Mouse (Mus musculus): Measurements from ENCODE around the gene Sf3a1. TPM values are rescaled to one million over a fixed set of nuclear protein-coding genes. Genes with fewer than 3 reads are reported as not detected.

Gene Sf3a1
- total and polyA plus RNA-seq, 3 experiments = 32.1 to 101 (median 77.0) TPM

GRCm38 (mm10) chr11:4205097-4205655 lies 45.0 kb downstream of the Sf3a1 start (continued):
- TF ChIP-seq USF2 (IDR thresholded peaks at IDR 0.05; ENCODE audit: borderline replicate concordance in 1 of 2, insufficient read depth in 1 of 2, low read depth in 1 of 2, low read length in 2 of 2) = no peak
- no peak for TF ChIP-seq RAD21 (IDR thresholded peaks at IDR 0.05; ENCODE audit: low read depth, low read length)
- TF ChIP-seq GATA1 (IDR thresholded peaks at IDR 0.05; ENCODE audit: low read depth, low read length) = no peak
- TF ChIP-seq POLR2AphosphoS5 (IDR thresholded peaks at IDR 0.05; ENCODE audit: borderline replicate concordance, low read depth, low read length) = no peak

DNA sequence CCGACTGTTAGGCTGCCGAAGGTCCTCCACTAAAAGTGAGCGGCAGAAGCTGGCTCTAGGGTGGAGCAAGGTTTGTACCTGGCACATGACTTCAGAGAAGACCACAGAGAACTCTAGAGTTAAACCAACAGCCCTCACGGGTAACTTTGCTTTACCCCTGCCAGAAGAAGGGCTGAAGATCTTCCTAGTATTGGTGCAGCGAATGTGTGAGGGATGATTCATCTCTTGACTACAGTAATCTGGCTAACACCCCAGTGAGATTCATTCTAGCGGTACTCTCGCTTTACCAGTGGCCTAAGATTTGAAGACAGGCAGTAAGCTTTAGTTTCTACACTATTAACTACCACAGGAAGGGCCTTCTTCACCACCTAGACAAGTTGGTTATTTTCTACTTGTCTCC lies 45.8 kb downstream of the Sf3a1 start:
- Histone ChIP-seq H3K27me3 (ENCODE audit: control insufficient read depth in 1 of 2, insufficient read depth in 2 of 2, low read length in 2 of 2) (no peaks in the 10 kb centered on the region), H3K36me3 (ENCODE audit: control insufficient read depth in 1 of 2, insufficient read depth in 2 of 2, low read length in 2 of 2) (peaks cover 2 to 31% of the 10 kb centered on the region in 2 experiments)
- no peak for TF ChIP-seq CTCF (IDR thresholded peaks at IDR 0.05 in 2 of 3, conservative IDR thresholded peaks at IDR 0.05 in 1 of 3; ENCODE audit: control insufficient read depth in 1 of 3, insufficient read depth in 1 of 3, low read depth in 2 of 3, low read length in 3 of 3, poor library complexity in 1 of 3, severe bottlenecking in 1 of 3)

GRCm38 (mm10) chr11:4206563-4206962 lies 46.4 kb downstream of the Sf3a1 start:
- H3K27me3 ChIP-seq (ENCODE audit: control insufficient read depth in 1 of 2, insufficient read depth in 2 of 2, low read length in 2 of 2) = no peaks in the 10 kb centered on the region
- H3K9me3 ChIP-seq (replicated peaks; ENCODE audit: insufficient read depth, low read length) = no peaks in the 10 kb centered on the region
- DNase-seq (ENCODE audit: low read depth, low spot score) = peak; percentile 94
- no peak overlapping the region for H3K4me3 ChIP-seq (ENCODE audit: control insufficient read depth in 1 of 2, insufficient read depth in 1 of 2, low read depth in 2 of 2, low read length in 2 of 2)
- peaks cover 2 to 31% of the 10 kb centered on the region in 2 experiments for H3K36me3 ChIP-seq (ENCODE audit: control insufficient read depth in 1 of 2, insufficient read depth in 2 of 2, low read length in 2 of 2)
- no peaks in the 10 kb centered on the region for H3K79me2 ChIP-seq (ENCODE audit: control insufficient read depth, insufficient read depth, low read length, poor library complexity)
- H3K27ac ChIP-seq (ENCODE audit: control insufficient read depth, low read depth, low read length) = peak overlapping the region; percentile 57
- 0 out of 2 replicates have a peak overlapping the region, but pooled peaks have one; percentile 14 for H3K9ac ChIP-seq (ENCODE audit: control insufficient read depth, low read depth, low read length, poor library complexity, severe bottlenecking)
- peaks cover 22 to 30% of the 10 kb centered on the region in 2 experiments for H3K4me1 ChIP-seq (ENCODE audit: control insufficient read depth in 1 of 2, insufficient read depth in 2 of 2, low read length in 2 of 2)
- TF ChIP-seq MXI1 (IDR thresholded peaks at IDR 0.05; ENCODE audit: low read depth, low read length) = no peak
- TF ChIP-seq KAT2A (conservative IDR thresholded peaks at IDR 0.05; ENCODE audit: low read depth, low read length) = no peak
- TF ChIP-seq MAZ (IDR thresholded peaks at IDR 0.05; ENCODE audit: low read depth, low read length) = no peak
- TF ChIP-seq BHLHE40 (IDR thresholded peaks at IDR 0.05; ENCODE audit: borderline replicate concordance, low read depth, low read length) = peak; percentile 65; the same call in 1 of the 2 replicates
- TF ChIP-seq USF1 (IDR thresholded peaks at IDR 0.05; ENCODE audit: low read depth, low read length) = no peak
- peak; percentile 60; the same call in 1 of the 2 replicates for TF ChIP-seq SIN3A (IDR thresholded peaks at IDR 0.05; ENCODE audit: low read length)
- peak; percentile 74 to 87 for TF ChIP-seq EP300 (IDR thresholded peaks at IDR 0.05; ENCODE audit: low read depth in 1 of 2, low read length in 2 of 2)
- peak; percentile 70 for TF ChIP-seq ETS1 (IDR thresholded peaks at IDR 0.05; ENCODE audit: low read depth, low read length)
- no peak for TF ChIP-seq GABPA (IDR thresholded peaks at IDR 0.05; ENCODE audit: low read depth, low read length)
- TF ChIP-seq POLR2AphosphoS2 (IDR thresholded peaks at IDR 0.05; ENCODE audit: low read length) = no peak
- peak; percentile 85 for TF ChIP-seq MAX (IDR thresholded peaks at IDR 0.05; ENCODE audit: low read length)
- TF ChIP-seq POLR2A (IDR thresholded peaks at IDR 0.05; ENCODE audit: control insufficient read depth in 1 of 2, insufficient read depth in 1 of 2, low read depth in 1 of 2, low read length in 2 of 2, poor library complexity in 1 of 2) = peak in 1 of 2 experiments; percentile 47; a peak in 2 of 4 replicates
- no peak for TF ChIP-seq E2F4 (IDR thresholded peaks at IDR 0.05; ENCODE audit: borderline replicate concordance, low read depth, low read length)
- TF ChIP-seq ELF1 (IDR thresholded peaks at IDR 0.05; ENCODE audit: low read depth, low read length) = peak; percentile 78
- no peak for TF ChIP-seq MAFK (IDR thresholded peaks at IDR 0.05; ENCODE audit: borderline replicate concordance, low read depth, low read length)
- no peak for TF ChIP-seq RAD21 (IDR thresholded peaks at IDR 0.05; ENCODE audit: low read depth, low read length)
- no peak for TF ChIP-seq ZNF384 (IDR thresholded peaks at IDR 0.05; ENCODE audit: low read depth, low read length)
- TF ChIP-seq TAL1 (IDR thresholded peaks at IDR 0.05; ENCODE audit: low read length) = peak; percentile 49
- no peak for TF ChIP-seq UBTF (IDR thresholded peaks at IDR 0.05; ENCODE audit: borderline replicate concordance, insufficient read depth, low read depth, low read length)
- TF ChIP-seq NRF1 (IDR thresholded peaks at IDR 0.05; ENCODE audit: insufficient read depth, low read depth, low read length, poor library complexity, severe bottlenecking) = no peak
- no peak for TF ChIP-seq MEF2A (IDR thresholded peaks at IDR 0.05; ENCODE audit: extremely low read depth, insufficient replicate concordance, low read depth, low read length, poor library complexity, severe bottlenecking)
- peak in 2 of 3 experiments; percentile 3 to 8; a peak in 1 of 6 replicates for TF ChIP-seq CTCF (IDR thresholded peaks at IDR 0.05 in 2 of 3, conservative IDR thresholded peaks at IDR 0.05 in 1 of 3; ENCODE audit: control insufficient read depth in 1 of 3, insufficient read depth in 1 of 3, low read depth in 2 of 3, low read length in 3 of 3, poor library complexity in 1 of 3, severe bottlenecking in 1 of 3)
- no peak for TF ChIP-seq ZC3H11A (IDR thresholded peaks at IDR 0.05; ENCODE audit: low read depth, low read length)
- TF ChIP-seq MYC (IDR thresholded peaks at IDR 0.05; ENCODE audit: low read depth, low read length) = peak; percentile 74

More for the DNA sequence above, 45.8 kb downstream of the Sf3a1 start:
- Histone ChIP-seq H3K27ac (ENCODE audit: control insufficient read depth, low read depth, low read length) (peak overlapping the region; percentile 57; the same call in 1 of the 2 replicates), H3K4me3 (ENCODE audit: control insufficient read depth in 1 of 2, insufficient read depth in 1 of 2, low read depth in 2 of 2, low read length in 2 of 2) (no peak overlapping the region), H3K4me1 (ENCODE audit: control insufficient read depth in 1 of 2, insufficient read depth in 2 of 2, low read length in 2 of 2) (peaks cover 22 to 30% of the 10 kb centered on the region in 2 experiments), H3K9ac (ENCODE audit: control insufficient read depth, low read depth, low read length, poor library complexity, severe bottlenecking) (no peak overlapping the region), H3K79me2 (ENCODE audit: control insufficient read depth, insufficient read depth, low read length, poor library complexity) (no peaks in the 10 kb centered on the region), H3K9me3 (replicated peaks; ENCODE audit: insufficient read depth, low read length) (no peaks in the 10 kb centered on the region)
- peak; percentile 52 for DNase-seq (ENCODE audit: low read depth, low spot score)
